ENCODE assay signal across 8 mouse cellular contexts in genomic region chr5:34168950-34169891, GRCm38 (mm10). TPM values are rescaled to one million over a fixed set of nuclear protein-coding genes. Genes with fewer than 3 reads are reported as not detected.
DNase-seq lines count a peak whose midpoint lies in the region; ATAC-seq and TF ChIP-seq lines count a peak whose summit lies in the region.

TSS of gene Poln (minus strand) at chr5:34169448.
TSS of gene Haus3 (minus strand) at chr5:34169527.

- DNase-seq in CD8-positive naive resting alpha-beta T cell, adult 2 months (ENCODE audit: low read depth in 2 of 2, low spot score in 2 of 2) = peak; percentile 94
- peak; percentile 96 for DNase-seq in c-Kit-positive CD71-negative TER-119-negative erythroid progenitor cells, embryonic 14.5 days (ENCODE audit: low read depth)
- peak; percentile 99 for DNase-seq in forebrain, embryonic 10.5 days (ENCODE audit: extremely low spot score, low spot score)
- DNase-seq in kidney, postnatal 25 days = peak; percentile 98 to 99
- peak; percentile 97 to 98 (median 98) for DNase-seq in liver, embryonic 14.5 days (ENCODE audit: low read depth in 3 of 3, low spot score in 3 of 3)
- peak; percentile 99 for DNase-seq in neural tube, embryonic 11.5 days (ENCODE audit: low spot score)
- DNase-seq in stomach, postnatal 0 days (ENCODE audit: low spot score) = peak; percentile 99

- H3K4me2 ChIP-seq in heart, embryonic 15.5 days = peak within 1 kb of the TSS; percentile 72
- H3K4me2 ChIP-seq in liver, embryonic 14.5 days (ENCODE audit: low read depth) = peak within 1 kb of the TSS; percentile 73
- H3K4me2 ChIP-seq in neural tube, embryonic 11.5 days (ENCODE audit: low read depth) = peak within 1 kb of the TSS; percentile 58
- peak within 1 kb of the TSS; percentile 63 for H3K4me2 ChIP-seq in stomach, postnatal 0 days (replicated peaks; ENCODE audit: low read depth)

- H3K27ac ChIP-seq in forebrain, embryonic 10.5 days = peak within 1 kb of the TSS; percentile 95
- H3K27ac ChIP-seq in heart, embryonic 15.5 days = peak within 1 kb of the TSS; percentile 88
- H3K27ac ChIP-seq in liver, embryonic 14.5 days = peak within 1 kb of the TSS; percentile 81
- H3K27ac ChIP-seq in neural tube, embryonic 11.5 days (ENCODE audit: low read depth, low read length) = peak within 1 kb of the TSS; percentile 87
- H3K27ac ChIP-seq in stomach, postnatal 0 days (replicated peaks) = peak within 1 kb of the TSS; percentile 86

- no peak for TF ChIP-seq EP300 in liver, embryonic 14.5 days (IDR thresholded peaks at IDR 0.05; ENCODE audit: low read depth)
- TF ChIP-seq EP300 in stomach, postnatal 0 days (optimal IDR thresholded peaks at IDR 0.05) = no peak

- H3K36me3 ChIP-seq in forebrain, embryonic 10.5 days (replicated peaks) = peaks cover 28% of the 10 kb centered on the region
- peaks cover 9% of the 10 kb centered on the region for H3K36me3 ChIP-seq in heart, embryonic 15.5 days
- H3K36me3 ChIP-seq in liver, embryonic 14.5 days (replicated peaks; ENCODE audit: control insufficient read depth, insufficient read depth, low read depth) = peaks cover 7% of the 10 kb centered on the region
- H3K36me3 ChIP-seq in neural tube, embryonic 11.5 days (ENCODE audit: control insufficient read depth, insufficient read depth, low read length) = no peaks in the 10 kb centered on the region; the same call in 1 of the 2 replicates
- H3K36me3 ChIP-seq in stomach, postnatal 0 days (ENCODE audit: control insufficient read depth, insufficient read depth, low read length) = peaks cover 7% of the 10 kb centered on the region; the same call in 1 of the 2 replicates

- ATAC-seq in heart, embryonic 15.5 days (replicated peaks; ENCODE audit: insufficient number of reproducible peaks, insufficient read depth, low FRiP score, low read depth) = peak; percentile 100
- ATAC-seq in liver, embryonic 14.5 days (ENCODE audit: insufficient read depth) = peak; percentile 100
- peak; percentile 99 for ATAC-seq in neural tube, embryonic 11.5 days (ENCODE audit: insufficient read depth, low FRiP score, low TSS enrichment)
- peak; percentile 100 for ATAC-seq in stomach, postnatal 0 days (ENCODE audit: low FRiP score, low TSS enrichment)

- TF ChIP-seq CTCF in liver, embryonic 14.5 days (IDR thresholded peaks at IDR 0.05; ENCODE audit: low read depth) = peak; percentile 28; the same call in 1 of the 2 replicates
- TF ChIP-seq CTCF in stomach, postnatal 0 days (IDR thresholded peaks at IDR 0.05; ENCODE audit: low read depth) = peak; percentile 43

- peak within 1 kb of the TSS; percentile 77 for H3K4me3 ChIP-seq in forebrain, embryonic 10.5 days
- peak within 1 kb of the TSS; percentile 74 for H3K4me3 ChIP-seq in heart, embryonic 15.5 days
- peak within 1 kb of the TSS; percentile 79 to 87 for H3K4me3 ChIP-seq in liver, embryonic 14.5 days (ENCODE audit: insufficient read depth in 1 of 2, low read depth in 2 of 2, low read length in 2 of 2)
- peak within 1 kb of the TSS; percentile 77 for H3K4me3 ChIP-seq in neural tube, embryonic 11.5 days (ENCODE audit: low read depth, low read length)
- peak within 1 kb of the TSS; percentile 72 for H3K4me3 ChIP-seq in stomach, postnatal 0 days (ENCODE audit: low read depth, low read length)

- H3K27me3 ChIP-seq in forebrain, embryonic 10.5 days (ENCODE audit: poor library complexity, severe bottlenecking) = no peaks in the 10 kb centered on the region
- H3K27me3 ChIP-seq in heart, embryonic 15.5 days = no peaks in the 10 kb centered on the region
- no peaks in the 10 kb centered on the region for H3K27me3 ChIP-seq in liver, embryonic 14.5 days (ENCODE audit: control insufficient read depth, insufficient read depth, low read length)
- H3K27me3 ChIP-seq in neural tube, embryonic 11.5 days (ENCODE audit: control insufficient read depth, insufficient read depth, low read length) = no peaks in the 10 kb centered on the region
- no peaks in the 10 kb centered on the region for H3K27me3 ChIP-seq in stomach, postnatal 0 days (ENCODE audit: control insufficient read depth, insufficient read depth, low read length)

- WGBS in forebrain, embryonic 10.5 days = under 1% methylated on average over 57 of the region's 57 CpGs
- WGBS in heart, embryonic 15.5 days = under 1% methylated on average over 57 of the region's 57 CpGs
- WGBS in liver, embryonic 14.5 days (ENCODE audit: insufficient replicate concordance) = under 1% methylated on average over 57 of the region's 57 CpGs
- WGBS in neural tube, embryonic 11.5 days = under 1% methylated on average over 47 of the region's 57 CpGs
- under 1% methylated on average over 56 of the region's 57 CpGs for WGBS in stomach, postnatal 0 days

- peaks cover 45% of the 10 kb centered on the region for H3K4me1 ChIP-seq in forebrain, embryonic 10.5 days
- peaks cover 17% of the 10 kb centered on the region for H3K4me1 ChIP-seq in heart, embryonic 15.5 days (replicated peaks)
- peaks cover 3 to 12% of the 10 kb centered on the region in 2 experiments; a peak in 3 of 4 replicates for H3K4me1 ChIP-seq in liver, embryonic 14.5 days (replicated peaks; ENCODE audit: control insufficient read depth in 2 of 2, insufficient read depth in 2 of 2, low read length in 1 of 2)
- peaks cover 8% of the 10 kb centered on the region; the same call in 1 of the 2 replicates for H3K4me1 ChIP-seq in neural tube, embryonic 11.5 days (ENCODE audit: control insufficient read depth, insufficient read depth, low read length)
- H3K4me1 ChIP-seq in stomach, postnatal 0 days (replicated peaks; ENCODE audit: control insufficient read depth, insufficient read depth) = no peaks in the 10 kb centered on the region

- H3K9me3 ChIP-seq in forebrain, embryonic 10.5 days = no peaks in the 10 kb centered on the region
- H3K9me3 ChIP-seq in heart, embryonic 15.5 days (replicated peaks) = no peaks in the 10 kb centered on the region
- no peaks in the 10 kb centered on the region for H3K9me3 ChIP-seq in liver, embryonic 14.5 days (ENCODE audit: control insufficient read depth, low read length)
- H3K9me3 ChIP-seq in neural tube, embryonic 11.5 days (ENCODE audit: control insufficient read depth, low read length) = no peaks in the 10 kb centered on the region
- no peaks in the 10 kb centered on the region for H3K9me3 ChIP-seq in stomach, postnatal 0 days (ENCODE audit: control insufficient read depth, low read length)

- peak within 1 kb of the TSS; percentile 85 for H3K9ac ChIP-seq in heart, embryonic 15.5 days
- H3K9ac ChIP-seq in liver, embryonic 14.5 days (replicated peaks) = peak within 1 kb of the TSS; percentile 83
- H3K9ac ChIP-seq in neural tube, embryonic 11.5 days (ENCODE audit: low read length) = peak within 1 kb of the TSS; percentile 73
- H3K9ac ChIP-seq in stomach, postnatal 0 days (ENCODE audit: low read length) = peak within 1 kb of the TSS; percentile 85

RNA-seq across cellular contexts. Expression of gene Poln, which starts in this region (rescaled TPM):
- polyA plus RNA-seq in forebrain, embryonic 10.5 days (2016; fragmentation: Nextera tagmentation; extraction: Ambion mirVana) = 0.77 and 0.89 TPM in 2 replicates
- polyA plus RNA-seq in heart, embryonic 15.5 days (2015; fragmentation: Nextera tagmentation; extraction: Ambion mirVana) = 0.45 and 0.52 TPM in 2 replicates
- polyA plus RNA-seq in liver, embryonic 14.5 days (2012; rRNA removed) = 0.24 and 0.32 TPM in 2 replicates
- polyA plus RNA-seq in liver, embryonic 14.5 days (2014; fragmentation: Nextera tagmentation; extraction: Ambion mirVana) = 0.42 and 0.57 TPM in 2 replicates
- polyA plus RNA-seq in neural tube, embryonic 11.5 days (2014; fragmentation: Nextera tagmentation; extraction: Ambion mirVana) = 0.27 and 0.42 TPM in 2 replicates
- 0.07 and 0.19 TPM in 2 replicates for polyA plus RNA-seq in stomach, postnatal 0 days (2015; fragmentation: Nextera tagmentation; extraction: Ambion mirVana)

RNA-seq across cellular contexts. Expression of gene Haus3, which starts in this region (rescaled TPM):
- polyA plus RNA-seq in forebrain, embryonic 10.5 days (2016; fragmentation: Nextera tagmentation; extraction: Ambion mirVana) = 53.8 and 59.4 TPM in 2 replicates
- polyA plus RNA-seq in heart, embryonic 15.5 days (2015; fragmentation: Nextera tagmentation; extraction: Ambion mirVana) = 21.2 and 22.1 TPM in 2 replicates
- polyA plus RNA-seq in liver, embryonic 14.5 days (2012; rRNA removed) = 3.9 and 9.3 TPM in 2 replicates
- 21.7 and 21.8 TPM in 2 replicates for polyA plus RNA-seq in liver, embryonic 14.5 days (2014; fragmentation: Nextera tagmentation; extraction: Ambion mirVana)
- 40.6 and 43.1 TPM in 2 replicates for polyA plus RNA-seq in neural tube, embryonic 11.5 days (2014; fragmentation: Nextera tagmentation; extraction: Ambion mirVana)
- polyA plus RNA-seq in stomach, postnatal 0 days (2015; fragmentation: Nextera tagmentation; extraction: Ambion mirVana) = 10.8 and 12.3 TPM in 2 replicates

Comparison
In these comparisons a context has a peak if more than half of its experiments do, and no peak if none do; other contexts are left out.
1. Peak in every context shown above with its lines: DNase-seq, ATAC-seq, H3K4me3 ChIP-seq and H3K27ac ChIP-seq.